Mouse (Mus musculus): ENCODE measurements at regions not wholly inside any gene's neighbourhood (a gene's known extent, or its start where the extent isn't known, plus 50 kb on each side); places are given as distances from the start of the nearest gene placed in this dataset.

GRCm38 (mm10) chr16:25199984-25200383, 86.6 kb upstream of the Tprg start:
- TF ChIP-seq CTCF (IDR thresholded peaks at IDR 0.05; ENCODE audit: control insufficient read depth, insufficient read depth, insufficient replicate concordance, low read depth, low read length) (no peak), POLR2A (IDR thresholded peaks at IDR 0.05; ENCODE audit: control insufficient read depth, low read depth, low read length) (no peak)

All from testis, adult 2 months (tissue).